Mouse (Mus musculus): ENCODE data around the gene Olfr668.
"Not testable (repeated sequence)": the region's sequence is repeated elsewhere in the genome, so short reads cannot be mapped to it uniquely, and the experiment has no call there.

The Olfr668 gene

DNA sequence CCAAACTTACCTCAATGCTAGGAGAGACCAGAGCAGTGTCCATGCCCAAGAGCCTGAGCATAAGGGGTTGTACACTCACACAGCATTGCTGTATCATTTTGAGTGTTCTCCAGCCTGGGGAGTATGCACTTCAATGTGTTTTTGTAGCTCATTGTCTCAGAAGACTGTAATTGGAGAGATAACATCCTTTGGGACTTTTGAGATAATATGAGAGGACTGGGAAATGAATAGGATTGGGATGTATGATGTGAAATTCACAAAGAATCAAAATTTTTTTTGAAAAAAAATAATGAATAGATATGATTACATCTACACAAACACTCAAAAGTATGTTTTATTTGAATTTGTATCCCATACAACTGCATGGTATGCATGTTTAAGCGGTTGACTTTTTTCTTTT lies at the start of gene Olfr668:
Gene Olfr668, minus strand, starts transcription at position 101 of the 400 bp plus-strand sequence.
- DNase-seq (ENCODE audit: low spot score): no peak

DNA sequence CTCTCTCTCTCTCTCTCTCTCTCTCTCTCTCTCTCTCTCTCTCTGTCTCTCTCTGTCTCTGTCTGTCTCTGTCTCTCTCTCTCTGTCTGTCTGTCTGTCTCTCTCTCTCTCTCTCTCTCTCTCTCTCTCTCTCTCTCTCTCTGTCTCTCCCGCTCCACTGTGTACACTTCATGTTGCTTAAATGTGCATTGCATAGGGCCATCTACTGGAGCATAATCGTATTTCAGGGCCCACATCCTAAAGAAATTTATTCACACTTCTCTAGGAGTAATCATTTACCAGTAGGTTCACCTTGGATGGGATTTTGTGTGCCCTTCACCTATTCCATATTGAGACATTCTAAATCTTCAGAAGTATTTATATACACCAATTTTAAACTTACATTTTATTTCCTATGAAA lies 44.6 kb upstream of the Olfr668 start:
- DNase-seq (ENCODE audit: low spot score): not testable (repeated sequence)

DNA sequence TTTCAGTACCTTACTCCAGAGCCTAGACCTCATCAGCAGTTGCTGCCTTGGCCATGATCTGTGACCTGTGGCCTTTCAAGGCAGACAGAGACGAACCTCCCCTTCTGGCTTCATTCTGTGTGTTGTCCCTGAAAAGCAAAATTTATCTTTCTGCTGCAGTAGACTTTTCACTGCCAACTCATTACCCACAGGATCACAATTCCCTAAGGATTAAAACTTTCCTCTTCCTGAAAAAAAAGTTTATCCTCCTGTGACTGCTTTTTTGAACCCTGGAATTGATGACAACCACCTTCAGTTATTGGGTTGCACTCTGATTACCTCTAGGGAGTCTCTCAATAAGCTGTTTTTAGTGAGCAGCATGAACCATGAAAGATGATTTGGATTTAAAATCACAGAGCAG lies 34.7 kb upstream of the Olfr668 start, which contains the start of gene Olfr670:
Gene Olfr670, minus strand, starts transcription at position 101 of the 400 bp plus-strand sequence.
- no peak for DNase-seq (ENCODE audit: low spot score)

DNA sequence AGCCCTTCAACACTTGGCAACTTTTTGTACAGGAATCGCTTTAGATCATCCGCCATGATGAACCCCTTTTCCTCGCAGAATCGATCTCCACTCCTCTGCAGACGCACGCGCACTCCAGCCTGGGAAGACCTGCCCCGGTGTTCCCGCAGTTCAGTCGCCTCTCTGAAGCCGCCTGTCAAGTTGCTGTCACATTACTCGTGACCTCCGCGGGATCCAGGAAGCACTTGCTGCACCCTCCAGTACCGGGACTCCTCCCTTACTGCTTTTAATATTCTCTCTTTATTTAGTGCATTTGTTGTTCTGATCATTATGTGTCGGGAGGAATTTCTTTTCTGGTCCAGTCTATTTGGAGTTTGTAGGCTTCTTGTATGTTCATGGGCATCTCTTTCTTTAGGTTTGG lies 22.4 kb upstream of the Olfr668 start:
- not testable (repeated sequence) for DNase-seq (ENCODE audit: low spot score)

DNA sequence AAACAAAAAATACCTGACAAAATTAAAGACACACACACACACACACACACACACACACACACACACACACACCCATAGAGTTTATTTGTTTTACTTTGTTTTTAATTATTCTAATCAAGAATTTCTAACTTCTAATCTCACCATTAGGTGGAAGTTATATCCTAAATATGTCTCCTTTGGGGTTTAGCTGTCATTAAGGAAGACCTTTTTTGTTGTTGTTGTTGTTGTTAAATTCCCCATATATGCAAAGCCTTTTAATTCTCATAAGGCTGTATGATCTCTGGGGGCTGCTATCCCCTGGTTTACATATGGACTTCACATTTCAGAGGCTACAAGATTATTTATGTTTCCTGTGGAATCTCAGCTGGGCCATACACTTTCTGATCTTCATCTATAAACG lies 6.1 kb upstream of the Olfr668 start, which contains the start of gene Olfr669:
Gene Olfr669, plus strand, starts transcription at position 301 of the 400 bp plus-strand sequence.
- no peak for DNase-seq (ENCODE audit: low spot score)

DNA sequence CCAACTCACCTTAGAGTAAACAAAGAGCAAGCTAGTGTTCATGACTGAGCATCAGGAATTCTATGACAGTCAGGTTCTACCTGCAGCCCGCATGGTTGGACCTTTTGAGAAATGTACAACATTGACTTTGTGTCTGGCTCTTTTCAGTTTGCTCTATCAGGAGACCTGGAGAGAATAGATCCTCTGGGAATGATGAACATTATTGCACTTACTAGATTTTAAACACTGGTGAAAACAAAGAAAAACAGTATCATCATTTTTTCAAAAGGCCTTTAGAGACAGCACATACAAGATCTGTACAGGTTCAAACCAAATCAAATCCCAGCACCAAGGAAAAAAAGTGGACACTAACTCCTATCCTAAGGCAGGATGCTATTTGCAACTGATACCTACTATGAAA lies 6.5 kb downstream of the Olfr668 start, which contains the start of gene Olfr667:
Gene Olfr667, minus strand, starts transcription at position 101 of the 400 bp plus-strand sequence.
- no peak for DNase-seq (ENCODE audit: low spot score)

DNA sequence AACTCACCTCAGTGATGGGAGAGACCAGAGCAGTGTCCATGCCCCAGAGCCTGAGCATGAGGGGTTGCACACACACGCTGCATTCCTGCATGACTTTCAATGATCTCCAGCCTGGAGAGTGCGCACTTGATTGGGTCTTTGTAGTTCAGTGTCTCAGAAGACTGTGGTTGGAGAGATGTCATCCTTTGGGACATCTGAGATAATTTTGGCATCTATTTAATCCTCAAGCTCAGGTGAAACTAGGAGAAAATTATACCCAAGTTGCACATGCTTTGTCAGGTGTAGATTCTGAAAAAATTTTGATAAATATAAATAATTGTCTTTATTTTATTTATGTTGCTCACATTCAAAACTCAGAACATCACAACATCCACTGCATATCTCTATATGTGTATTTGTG lies 32.0 kb downstream of the Olfr668 start, which contains the start of gene Olfr666:
Gene Olfr666, minus strand, starts transcription at position 101 of the 400 bp plus-strand sequence.
- DNase-seq (ENCODE audit: low spot score): no peak

DNA sequence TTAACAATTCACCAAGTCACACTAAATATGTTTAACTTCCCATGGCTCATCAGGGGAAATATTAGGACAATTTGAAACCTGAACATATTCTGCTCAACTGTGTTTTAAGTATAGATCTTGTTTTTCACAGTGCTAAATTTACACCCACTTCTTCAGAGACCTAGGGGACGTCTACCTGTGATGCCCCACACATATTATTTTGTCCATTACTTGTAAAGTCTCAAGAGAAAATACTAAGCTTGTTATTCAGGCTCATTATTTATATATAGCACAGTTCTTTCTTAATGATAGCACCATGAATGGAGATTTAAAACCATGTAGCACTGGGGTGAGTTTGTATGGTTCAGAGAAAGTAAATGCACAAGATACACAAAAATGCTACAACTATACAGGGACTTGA lies 50.1 kb downstream of the Olfr668 start, which contains the start of gene Olfr665:
Gene Olfr665, plus strand, starts transcription at position 301 of the 400 bp plus-strand sequence.
- no peak for DNase-seq (ENCODE audit: low spot score)
